Mouse (Mus musculus) spleen, adult 2 months (tissue): Measurements from ENCODE around the gene Lrp8.

ENCODE experiments used
- CTCF ChIP-seq: fragments of 200-500 bp; IDR thresholded peaks from 2 replicates; pipeline ENCODE4 v1.5.1; 2011; ENCODE audit warnings: mild to moderate bottlenecking, inconsistent platforms; ENCODE audit not compliant: insufficient read depth, insufficient read length, insufficient replicate concordance; ENCODE audit errors: extremely low read depth
- POLR2A ChIP-seq: fragments of 200-500 bp; IDR thresholded peaks from 2 replicates; pipeline ENCODE4 v1.6.1; 2011; ENCODE audit warnings: low read depth, low read length, inconsistent platforms

DNA sequence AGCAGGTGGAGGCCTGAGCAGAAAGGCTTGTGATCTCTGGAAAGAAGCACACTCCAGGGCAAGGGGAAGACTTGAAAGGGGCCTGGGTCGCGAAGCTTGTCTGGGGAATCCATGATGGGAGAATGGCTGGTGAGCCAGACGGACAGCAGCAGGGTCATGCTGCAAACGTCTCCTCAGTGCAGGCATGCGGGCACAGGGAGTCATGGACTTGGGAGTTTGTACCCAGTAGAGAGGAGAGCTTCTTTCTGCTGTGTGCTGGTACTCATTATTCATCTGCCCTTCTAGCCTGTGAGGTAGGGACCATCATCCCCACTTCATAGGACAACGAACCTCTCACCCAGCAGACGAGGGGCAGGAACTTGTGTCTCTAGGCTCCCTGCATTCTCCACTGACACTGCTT lies 51.8 kb downstream of the Lrp8 start:
- TF ChIP-seq CTCF (no peak), POLR2A (no peak)
